Mouse (Mus musculus) intestine, embryonic 16.5 days (tissue): ENCODE results near the gene B4gat1. TPM values are rescaled to one million over a fixed set of nuclear protein-coding genes. Genes with fewer than 3 reads are reported as not detected.

Experiments
- ATAC-seq: fragments of 200-750 bp; cut with Nextera tagmentation; 2 replicates; pipeline ENCODE4 v1.8.0; 2017; ENCODE audit warnings: moderate TSS enrichment, moderate library complexity
- H3K27ac ChIP-seq: fragments of 300-500 bp; sonication (generic); 2 replicates; pipeline ENCODE4 v1.5.1; 2014; ENCODE audit warnings: mild to moderate bottlenecking, low read length
- H3K27me3 ChIP-seq: fragments of 300-500 bp; sonication (generic); replicated peaks from 2 replicates; pipeline ENCODE4 v1.6.1; 2014; ENCODE audit warnings: low read length, control low read depth, mixed read lengths; ENCODE audit not compliant: control insufficient read depth, insufficient read depth
- H3K36me3 ChIP-seq: fragments of 300-500 bp; sonication (generic); 2 replicates; pipeline ENCODE4 v1.6.1; 2014; ENCODE audit warnings: low read length, control low read depth; ENCODE audit not compliant: control insufficient read depth, insufficient read depth
- H3K4me1 ChIP-seq: fragments of 300-500 bp; sonication (generic); 2 replicates; pipeline ENCODE4 v1.6.1; 2014; ENCODE audit warnings: low read length, control low read depth, mixed read lengths; ENCODE audit not compliant: control insufficient read depth, insufficient read depth
- H3K4me2 ChIP-seq: fragments of 300-500 bp; sonication (generic); 2 replicates; pipeline ENCODE4 v1.6.1; 2014; ENCODE audit warnings: low read depth, low read length, control low read depth
- H3K4me3 ChIP-seq: fragments of 300-500 bp; sonication (generic); 2 replicates; pipeline ENCODE4 v1.5.1; 2014; ENCODE audit warnings: mild to moderate bottlenecking, low read length
- H3K9ac ChIP-seq: fragments of 300-500 bp; sonication (generic); 2 replicates; pipeline ENCODE4 v1.6.1; 2014; ENCODE audit warnings: low read depth, low read length
- H3K9me3 ChIP-seq: fragments of 300-500 bp; sonication (generic); 2 replicates; pipeline ENCODE4 v1.6.1; 2016; ENCODE audit warnings: low read length, control low read depth; ENCODE audit not compliant: control insufficient read depth
- WGBS: fragments of 180-500 bp; shearing (Covaris S2); extraction: QIAGEN DNeasy Blood & Tissue Kit; methylation state at CpG from one replicate; pipeline ENCODE4 v1.1.7; 2014; 5-methylcytosine and 5-hydroxymethylcytosine counted together
- polyA plus RNA-seq: library from polyadenylated mRNA; unstranded; fragments of >200 nt; fragmentation: Nextera tagmentation; extraction: Ambion mirVana; gene quantifications from 2 replicates; pipeline ENCODE4 v1.2.1, GENCODE M21; 2015

The B4gat1 gene
- polyA plus RNA-seq, 1 experiment from 2014 or later: 39.3 TPM

GRCm38 (mm10) chr19:5041588-5041987 is 3.0 kb downstream of the B4gat1 start:
- peak; percentile 12; the same call in 1 of the 2 replicates for ATAC-seq
- Histone ChIP-seq H3K36me3 (no peaks in the 10 kb centered on the region), H3K9me3 (no peaks in the 10 kb centered on the region), H3K9ac (peak overlapping the region; percentile 91), H3K4me1 (peaks cover 27% of the 10 kb centered on the region), H3K4me2 (peak overlapping the region; percentile 98), H3K4me3 (peak overlapping the region; percentile 83), H3K27me3 (no peaks in the 10 kb centered on the region), H3K27ac (peak overlapping the region; percentile 74)
- 2% methylated on average over 16 of the region's 16 CpGs for WGBS

GRCm38 (mm10) chr19:5045531-5045930 is 6.9 kb downstream of the B4gat1 start:
- H3K4me3 ChIP-seq: no peak overlapping the region
- H3K9me3 ChIP-seq: no peaks in the 10 kb centered on the region
- H3K4me2 ChIP-seq: no peak overlapping the region
- no peak overlapping the region for H3K27ac ChIP-seq
- ATAC-seq: no peak
- H3K27me3 ChIP-seq: no peaks in the 10 kb centered on the region
- H3K36me3 ChIP-seq: no peaks in the 10 kb centered on the region; the same call in 1 of the 2 replicates
- H3K4me1 ChIP-seq: peaks cover 14% of the 10 kb centered on the region
- WGBS: 78% methylated on average over 4 of the region's 4 CpGs
- no peak overlapping the region for H3K9ac ChIP-seq

- ATAC-seq: no peak
- H3K27ac ChIP-seq: no peak overlapping the region
- no peaks in the 10 kb centered on the region; the same call in 1 of the 2 replicates for H3K36me3 ChIP-seq
- 85% methylated on average over 14 of the region's 14 CpGs for WGBS
- H3K4me1 ChIP-seq: peaks cover 16% of the 10 kb centered on the region
- H3K4me2 ChIP-seq: no peak overlapping the region
- no peak overlapping the region for H3K4me3 ChIP-seq
- no peaks in the 10 kb centered on the region for H3K9me3 ChIP-seq
- peaks cover 9% of the 10 kb centered on the region; the same call in 1 of the 2 replicates for H3K27me3 ChIP-seq
- H3K9ac ChIP-seq: no peak overlapping the region
These were observed 9.8 kb downstream of the B4gat1 start for GRCm38 (mm10) chr19:5048138-5049056.

- H3K36me3 ChIP-seq: no peaks in the 10 kb centered on the region; the same call in 1 of the 2 replicates
- H3K4me3 ChIP-seq: no peak overlapping the region
- WGBS: 90% methylated on average over 6 of the region's 6 CpGs
- H3K9me3 ChIP-seq: no peaks in the 10 kb centered on the region
- H3K27ac ChIP-seq: no peak overlapping the region
- peaks cover 9% of the 10 kb centered on the region; the same call in 1 of the 2 replicates for H3K27me3 ChIP-seq
- no peak overlapping the region for H3K9ac ChIP-seq
- H3K4me1 ChIP-seq: peaks cover 16% of the 10 kb centered on the region
- ATAC-seq: no peak
- H3K4me2 ChIP-seq: no peak overlapping the region
These were observed 10.7 kb downstream of the B4gat1 start for GRCm38 (mm10) chr19:5049325-5049724.

GRCm38 (mm10) chr19:5050047-5050905 is 11.7 kb downstream of the B4gat1 start, which contains the start of gene Rin1:
TSS of gene Rin1 (plus strand) at chr19:5050481.
- ATAC-seq: peak; percentile 84
- Histone ChIP-seq H3K4me3 (peak within 1 kb of the TSS; percentile 47), H3K36me3 (no peaks in the 10 kb centered on the region; the same call in 1 of the 2 replicates), H3K4me1 (peaks cover 16% of the 10 kb centered on the region), H3K9me3 (no peaks in the 10 kb centered on the region), H3K27me3 (peaks cover 9% of the 10 kb centered on the region; the same call in 1 of the 2 replicates), H3K4me2 (peak within 1 kb of the TSS; percentile 68), H3K9ac (peak within 1 kb of the TSS; percentile 59), H3K27ac (peak within 1 kb of the TSS; percentile 63; the same call in 1 of the 2 replicates)
- WGBS: 19% methylated on average over 14 of the region's 14 CpGs

GRCm38 (mm10) chr19:5051031-5051430 is 12.4 kb downstream of the B4gat1 start:
- H3K9me3 ChIP-seq: no peaks in the 10 kb centered on the region
- peak overlapping the region; percentile 59 for H3K9ac ChIP-seq

GRCm38 (mm10) chr19:5051515-5051914 is 12.9 kb downstream of the B4gat1 start:
- 64% methylated on average over 3 of the region's 3 CpGs for WGBS
- Histone ChIP-seq H3K4me3 (peak overlapping the region; percentile 47; the same call in 1 of the 2 replicates), H3K27ac (no peak overlapping the region), H3K4me2 (peak overlapping the region; percentile 68), H3K9ac (peak overlapping the region; percentile 59), H3K36me3 (no peaks in the 10 kb centered on the region; the same call in 1 of the 2 replicates), H3K27me3 (peaks cover 9% of the 10 kb centered on the region; the same call in 1 of the 2 replicates), H3K9me3 (no peaks in the 10 kb centered on the region), H3K4me1 (peaks cover 18% of the 10 kb centered on the region)
- no peak for ATAC-seq

More at GRCm38 (mm10) chr19:5051031-5051430, 12.4 kb downstream of the B4gat1 start:
- peak; percentile 64 for ATAC-seq
- Histone ChIP-seq H3K4me2 (peak overlapping the region; percentile 68), H3K27me3 (peaks cover 9% of the 10 kb centered on the region; the same call in 1 of the 2 replicates), H3K4me3 (peak overlapping the region; percentile 47), H3K4me1 (peaks cover 16% of the 10 kb centered on the region), H3K36me3 (no peaks in the 10 kb centered on the region; the same call in 1 of the 2 replicates), H3K27ac (peak overlapping the region; percentile 63; the same call in 1 of the 2 replicates)
- 8% methylated on average over 17 of the region's 17 CpGs for WGBS

- Histone ChIP-seq H3K36me3 (no peaks in the 10 kb centered on the region; the same call in 1 of the 2 replicates), H3K4me1 (peaks cover 20% of the 10 kb centered on the region), H3K9me3 (no peaks in the 10 kb centered on the region), H3K4me3 (no peak overlapping the region), H3K27me3 (peaks cover 9% of the 10 kb centered on the region; the same call in 1 of the 2 replicates), H3K9ac (no peak overlapping the region), H3K27ac (no peak overlapping the region), H3K4me2 (no peak overlapping the region)
- 45% methylated on average over 25 of the region's 25 CpGs for WGBS
- no peak for ATAC-seq
These were observed 13.7 kb downstream of the B4gat1 start for GRCm38 (mm10) chr19:5052166-5052822.
